Mouse (Mus musculus) heart, postnatal 0 days (tissue): ENCODE results near the gene Stard3.

Experiments used
- CTCF ChIP-seq: IDR thresholded peaks from 2 replicates; pipeline ENCODE4 v1.5.1; 2016; ENCODE audit warnings: antibody characterized with exemption, control low read depth, low read depth
- EP300 ChIP-seq: IDR thresholded peaks from 2 replicates; pipeline ENCODE4 v1.6.1; 2016; ENCODE audit warnings: antibody characterized with exemption, low read depth

DNA sequence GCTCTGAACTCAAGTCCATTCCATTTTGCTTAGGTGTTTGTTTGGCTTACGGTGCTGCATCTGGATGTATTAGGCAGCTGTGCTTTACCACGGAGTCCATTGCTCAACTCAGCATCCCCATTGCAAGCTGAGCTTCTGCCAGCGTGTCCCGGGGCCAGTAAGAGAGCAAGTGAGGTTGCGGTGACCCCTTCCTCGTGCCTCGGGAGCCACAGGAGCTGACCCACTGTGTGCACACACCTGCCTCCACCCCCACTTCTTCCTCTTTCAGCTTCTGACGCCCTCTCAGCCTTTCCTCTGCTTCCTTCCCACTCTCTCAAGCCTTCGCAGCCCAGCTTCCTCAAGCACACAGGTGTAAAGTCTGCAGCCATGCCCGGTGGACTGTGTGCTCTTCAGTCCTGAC lies 8.1 kb downstream of the Stard3 start:
- TF ChIP-seq CTCF (no peak), EP300 (no peak)
